Mouse (Mus musculus) myocyte (in vitro differentiated cells): ENCODE results near the gene Nhsl2. TPM values are rescaled to one million over a fixed set of nuclear protein-coding genes. Genes with fewer than 3 reads are reported as not detected.

Source experiments
- H3K27me3 ChIP-seq: one replicate; pipeline ENCODE4 v1.6.1; 2011; ENCODE audit not compliant: control insufficient read depth, insufficient read depth, insufficient read length
- H3K36me3 ChIP-seq: one replicate; pipeline ENCODE4 v1.6.1; 2011; ENCODE audit not compliant: control insufficient read depth, insufficient read depth
- H3K4me2 ChIP-seq: one replicate; pipeline ENCODE4 v1.6.1; 2011; ENCODE audit warnings: low read depth, control low read depth
- H3K4me3 ChIP-seq: one replicate; pipeline ENCODE4 v1.5.1; 2011; ENCODE audit warnings: mild to moderate bottlenecking, control low read depth, moderate library complexity
- H3K79me2 ChIP-seq: one replicate; pipeline ENCODE4 v1.6.1; 2011; ENCODE audit not compliant: control insufficient read depth, insufficient read depth
- H3ac ChIP-seq: one replicate; pipeline ENCODE4 v1.6.1; 2011; ENCODE audit not compliant: control insufficient read depth, insufficient read length
- CEBPB ChIP-seq: IDR thresholded peaks from 2 replicates; pipeline ENCODE4 v1.6.1; 2011; ENCODE audit warnings: mild to moderate bottlenecking, moderate library complexity; ENCODE audit not compliant: poor library complexity, insufficient read depth, severe bottlenecking
- E2F4 ChIP-seq: IDR thresholded peaks from one replicate; pipeline ENCODE4 v1.6.1; 2011; ENCODE audit warnings: mild to moderate bottlenecking, control low read depth, moderate library complexity; ENCODE audit not compliant: insufficient read depth
- MAX ChIP-seq: IDR thresholded peaks from one replicate; pipeline ENCODE4 v1.6.1; 2011; ENCODE audit warnings: low read depth, mild to moderate bottlenecking, control low read depth
- MYOD1 ChIP-seq, 3 experiments: IDR thresholded peaks; one replicate each; pipeline ENCODE4 v1.6.1; 2011; ENCODE audit warnings: control low read depth in 2 of 3, low read depth in 2 of 3, mild to moderate bottlenecking in 2 of 3, moderate library complexity in 1 of 3; ENCODE audit not compliant: insufficient read length in 2 of 3, control insufficient read depth in 1 of 3
- MYOG ChIP-seq, 3 experiments: IDR thresholded peaks; one replicate each; pipeline ENCODE4 v1.6.1; 2011; ENCODE audit warnings: control low read depth in 2 of 3, low read depth in 2 of 3, mild to moderate bottlenecking in 2 of 3; ENCODE audit not compliant: insufficient read length in 2 of 3, control insufficient read depth in 1 of 3, insufficient read depth in 1 of 3
- POLR2A ChIP-seq: IDR thresholded peaks from one replicate; pipeline ENCODE4 v1.6.1; 2011; ENCODE audit warnings: low read depth, mild to moderate bottlenecking, control low read depth, moderate library complexity; ENCODE audit not compliant: insufficient read length
- POLR2AphosphoS2 ChIP-seq: IDR thresholded peaks from one replicate; pipeline ENCODE4 v1.6.1; 2011; ENCODE audit warnings: low read depth, control low read depth; ENCODE audit not compliant: insufficient read length
- REST ChIP-seq: IDR thresholded peaks from one replicate; pipeline ENCODE4 v1.6.1; 2011; ENCODE audit warnings: mild to moderate bottlenecking, control low read depth, moderate library complexity; ENCODE audit not compliant: insufficient read depth, insufficient read length
- SRF ChIP-seq: IDR thresholded peaks from one replicate; pipeline ENCODE4 v1.6.1; 2011; ENCODE audit warnings: low read depth; ENCODE audit not compliant: control insufficient read depth, insufficient read length
- TCF12 ChIP-seq: IDR thresholded peaks from one replicate; pipeline ENCODE4 v1.6.1; 2011; ENCODE audit warnings: mild to moderate bottlenecking, control low read depth; ENCODE audit not compliant: poor library complexity, insufficient read depth, severe bottlenecking
- TCF3 ChIP-seq: IDR thresholded peaks from one replicate; pipeline ENCODE4 v1.6.1; 2011; ENCODE audit warnings: low read depth, control low read depth; ENCODE audit not compliant: insufficient read length
- USF1 ChIP-seq: IDR thresholded peaks from one replicate; pipeline ENCODE4 v1.6.1; 2011; ENCODE audit warnings: low read depth, mild to moderate bottlenecking, control low read depth, moderate library complexity
- polyA plus RNA-seq: library from polyadenylated mRNA; unstranded; fragments of >200 nt; fragmentation: generic; extraction: Trizol; gene quantifications from one replicate; pipeline ENCODE4 v1.2.1, GENCODE M21; 2012; ENCODE audit warnings: missing spikeins

Gene Nhsl2
- polyA plus RNA-seq, 1 experiment, result 0.25 TPM

DNA sequence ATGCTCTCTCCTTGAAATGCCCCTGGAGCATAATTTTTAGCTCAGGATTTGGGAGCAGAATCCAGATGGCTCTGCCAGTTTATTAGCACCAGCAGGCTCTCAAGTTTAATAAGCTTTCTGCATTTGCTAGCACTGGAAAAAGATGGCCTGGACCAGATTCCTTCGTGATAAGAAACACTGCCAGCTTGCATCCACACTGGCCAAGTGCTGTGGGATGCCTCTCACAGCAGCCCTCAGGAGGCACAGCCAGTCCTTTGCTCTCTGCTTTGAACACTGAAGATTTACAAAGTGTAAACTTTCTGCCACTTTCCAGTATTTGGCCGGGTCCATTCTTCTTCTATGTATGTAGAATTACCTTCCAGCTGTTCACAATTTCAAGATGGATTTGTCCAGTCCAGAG lies 129.7 kb downstream of the Nhsl2 start:
- H3K4me3 ChIP-seq, result no peak overlapping the region
- no peak overlapping the region for H3ac ChIP-seq
- no peaks in the 10 kb centered on the region for H3K36me3 ChIP-seq
- TF ChIP-seq USF1 (no peak), TCF3 (no peak), SRF (no peak), E2F4 (no peak), CEBPB (no peak), MYOD1 (IDR thresholded peaks at IDR 0.05; ENCODE audit: control insufficient read depth in 1 of 3, insufficient read length in 2 of 3, low read depth in 2 of 3) (no peak), MYOG (IDR thresholded peaks at IDR 0.05; ENCODE audit: control insufficient read depth in 1 of 3, insufficient read depth in 1 of 3, insufficient read length in 2 of 3, low read depth in 2 of 3) (no peak), POLR2AphosphoS2 (no peak)
- H3K79me2 ChIP-seq, result no peaks in the 10 kb centered on the region
- H3K4me2 ChIP-seq, result no peak overlapping the region
- H3K27me3 ChIP-seq, result no peaks in the 10 kb centered on the region

DNA sequence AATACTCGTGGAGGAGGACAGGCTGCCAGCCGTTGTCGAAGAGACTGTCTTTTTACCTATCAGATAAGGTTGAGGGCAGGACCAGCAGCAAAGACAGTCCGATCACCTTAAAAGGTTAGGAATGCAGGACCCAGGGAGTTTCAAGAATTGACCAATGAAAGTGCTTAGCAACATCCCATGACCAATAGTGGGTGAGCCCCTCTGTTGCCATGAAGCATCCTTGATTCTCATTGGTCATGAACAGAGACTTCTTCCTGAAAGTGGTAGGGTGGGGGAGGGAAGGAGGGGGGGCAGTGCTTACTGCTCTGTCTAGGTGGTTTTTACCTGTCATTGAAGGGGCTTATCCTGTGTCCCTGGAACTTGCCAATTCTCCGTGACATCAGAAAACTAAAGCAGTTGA lies 130.1 kb downstream of the Nhsl2 start:
- H3K79me2 ChIP-seq, result no peaks in the 10 kb centered on the region
- TF ChIP-seq REST (no peak), SRF (no peak), TCF3 (no peak), POLR2A (no peak), E2F4 (no peak), MYOD1 (IDR thresholded peaks at IDR 0.05; ENCODE audit: control insufficient read depth in 1 of 3, insufficient read length in 2 of 3, low read depth in 2 of 3) (no peak), CEBPB (no peak), USF1 (no peak), MYOG (IDR thresholded peaks at IDR 0.05; ENCODE audit: control insufficient read depth in 1 of 3, insufficient read depth in 1 of 3, insufficient read length in 2 of 3, low read depth in 2 of 3) (no peak), TCF12 (no peak), POLR2AphosphoS2 (no peak), MAX (no peak)
- H3K27me3 ChIP-seq, result no peaks in the 10 kb centered on the region
- no peak overlapping the region for H3K4me3 ChIP-seq
- H3K36me3 ChIP-seq, result no peaks in the 10 kb centered on the region
- no peak overlapping the region for H3ac ChIP-seq
- H3K4me2 ChIP-seq, result no peak overlapping the region

DNA sequence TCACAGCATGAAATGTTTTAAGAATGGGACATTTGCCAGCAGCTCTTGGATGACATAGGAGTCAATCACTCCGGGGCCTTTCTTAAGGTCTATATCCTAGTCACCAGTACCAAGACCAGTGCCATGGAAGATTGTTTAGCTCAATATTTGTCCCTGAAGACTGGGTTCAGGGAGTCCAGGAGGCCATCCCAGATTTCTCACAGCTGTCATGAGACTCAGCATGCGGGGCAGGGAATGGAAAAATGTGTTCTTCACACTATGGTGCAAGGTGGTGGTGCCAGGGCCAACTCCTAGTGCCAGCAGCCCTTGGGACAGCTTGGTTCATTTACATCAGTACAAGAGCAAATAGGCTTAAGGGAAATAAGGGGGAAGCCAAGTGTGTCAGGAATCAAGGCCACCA lies 131.4 kb downstream of the Nhsl2 start:
- TF ChIP-seq MYOG (IDR thresholded peaks at IDR 0.05; ENCODE audit: control insufficient read depth in 1 of 3, insufficient read depth in 1 of 3, insufficient read length in 2 of 3, low read depth in 2 of 3), result no peak
- H3K27me3 ChIP-seq, result no peaks in the 10 kb centered on the region
- no peaks in the 10 kb centered on the region for H3K36me3 ChIP-seq

DNA sequence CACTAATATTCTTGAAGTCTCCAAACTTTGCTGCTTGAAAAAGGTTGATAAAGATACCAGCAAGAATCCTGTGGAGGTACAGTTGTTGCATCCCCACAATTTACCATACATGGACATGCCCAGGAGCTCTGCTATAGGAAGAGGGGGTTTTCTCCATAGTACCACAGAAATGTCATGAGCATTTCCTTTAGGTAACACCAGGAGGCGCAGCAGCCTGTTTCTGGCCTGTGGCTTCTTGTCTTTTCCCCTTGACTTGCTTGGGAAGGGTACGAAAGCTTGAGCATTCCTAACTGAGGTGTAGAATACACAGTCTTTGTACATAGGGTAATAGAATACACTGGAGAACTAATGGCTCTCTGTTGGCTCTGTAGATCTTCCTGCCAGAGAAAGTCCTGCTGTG lies 132.3 kb downstream of the Nhsl2 start:
- TF ChIP-seq TCF12, result no peak
- no peak for TF ChIP-seq POLR2AphosphoS2
- no peak for TF ChIP-seq CEBPB
- H3ac ChIP-seq, result no peak overlapping the region
- no peaks in the 10 kb centered on the region for H3K79me2 ChIP-seq
- H3K36me3 ChIP-seq, result no peaks in the 10 kb centered on the region
- no peak overlapping the region for H3K4me3 ChIP-seq
- H3K4me2 ChIP-seq, result no peak overlapping the region
- H3K27me3 ChIP-seq, result no peaks in the 10 kb centered on the region

More for the DNA sequence above, 131.4 kb downstream of the Nhsl2 start:
- no peak overlapping the region for H3K4me2 ChIP-seq
- no peak overlapping the region for H3K4me3 ChIP-seq
- no peaks in the 10 kb centered on the region for H3K79me2 ChIP-seq
- H3ac ChIP-seq, result no peak overlapping the region

DNA sequence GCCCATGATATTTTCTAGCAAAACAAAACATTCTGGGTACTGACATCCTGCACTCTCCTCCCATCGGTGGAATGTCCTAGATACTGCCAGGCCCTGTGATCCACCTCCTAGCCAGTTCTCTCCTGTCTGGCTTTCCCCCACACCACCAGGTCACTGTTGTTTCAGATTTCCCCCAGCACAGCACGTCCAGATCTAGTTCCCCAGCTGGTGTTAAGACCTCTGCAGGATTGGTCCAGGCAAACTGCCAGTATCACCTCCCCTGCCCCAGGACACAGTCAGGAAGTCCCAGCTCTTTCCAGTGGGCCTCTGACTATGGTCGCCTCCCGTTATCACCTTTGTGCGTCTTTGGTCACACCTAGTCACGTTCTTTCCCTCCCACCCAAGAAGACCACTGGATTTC lies 134.5 kb downstream of the Nhsl2 start:
- Histone ChIP-seq H3K4me3 (no peak overlapping the region), H3ac (no peak overlapping the region), H3K4me2 (no peak overlapping the region), H3K79me2 (no peaks in the 10 kb centered on the region), H3K27me3 (peaks cover 7% of the 10 kb centered on the region), H3K36me3 (no peaks in the 10 kb centered on the region)
- no peak for TF ChIP-seq CEBPB
- no peak for TF ChIP-seq MYOD1 (IDR thresholded peaks at IDR 0.05; ENCODE audit: control insufficient read depth in 1 of 3, insufficient read length in 2 of 3, low read depth in 2 of 3)
- TF ChIP-seq E2F4, result no peak
- no peak for TF ChIP-seq MAX
- TF ChIP-seq SRF, result no peak
- no peak for TF ChIP-seq REST
- TF ChIP-seq MYOG (IDR thresholded peaks at IDR 0.05; ENCODE audit: control insufficient read depth in 1 of 3, insufficient read depth in 1 of 3, insufficient read length in 2 of 3, low read depth in 2 of 3), result no peak
- TF ChIP-seq POLR2A, result no peak
- TF ChIP-seq TCF3, result no peak
